Mouse (Mus musculus) ovary, adult 18-20 months (tissue): ENCODE measurements around the gene Mrgprb4.

Experiments
- DNase-seq: peaks from one replicate; pipeline ENCODE4 v3.0.0; 2022; ENCODE audit warnings: low spot score, mixed read lengths

Gene Mrgprb4

GRCm38 (mm10) chr7:48199188-48199587 lies at the start of gene Mrgprb4:
Gene Mrgprb4, minus strand, starts transcription at chr7:48199288.
- DNase-seq: no peak

- DNase-seq: no peak
Observed at GRCm38 (mm10) chr7:48226114-48226513, 27.0 kb upstream of the Mrgprb4 start.

- DNase-seq: no peak
Observed at GRCm38 (mm10) chr7:48225065-48225464, 26.0 kb upstream of the Mrgprb4 start.

DNA sequence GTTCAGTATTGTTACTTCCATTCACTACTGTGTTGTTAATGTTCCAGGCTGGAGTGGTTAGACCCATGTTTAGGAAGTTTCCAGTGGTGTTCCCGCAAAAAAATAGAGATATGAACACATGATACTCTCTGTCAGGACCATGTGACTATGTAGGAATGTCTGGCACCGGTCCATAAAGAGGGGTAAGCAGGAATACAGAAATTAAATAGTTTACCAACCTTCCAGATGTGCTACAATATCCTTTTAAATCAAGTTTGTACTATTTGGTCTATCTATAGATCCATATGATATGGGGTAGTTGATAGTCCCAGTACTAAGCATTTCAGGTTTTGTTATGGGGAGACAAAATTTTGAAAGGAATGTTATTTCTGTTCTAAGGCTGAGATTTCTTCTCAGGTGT lies 30.2 kb downstream of the Mrgprb4 start, which contains the start of gene Mrgprb5:
TSS of gene Mrgprb5 (minus strand) at position 101 of the 400 bp plus-strand sequence.
- no peak for DNase-seq

- DNase-seq: peak; percentile 50
Observed at GRCm38 (mm10) chr7:48167471-48167870, 31.6 kb downstream of the Mrgprb4 start.
